ENCODE assay signal across 21 mouse cellular contexts in the genomic region with DNA sequence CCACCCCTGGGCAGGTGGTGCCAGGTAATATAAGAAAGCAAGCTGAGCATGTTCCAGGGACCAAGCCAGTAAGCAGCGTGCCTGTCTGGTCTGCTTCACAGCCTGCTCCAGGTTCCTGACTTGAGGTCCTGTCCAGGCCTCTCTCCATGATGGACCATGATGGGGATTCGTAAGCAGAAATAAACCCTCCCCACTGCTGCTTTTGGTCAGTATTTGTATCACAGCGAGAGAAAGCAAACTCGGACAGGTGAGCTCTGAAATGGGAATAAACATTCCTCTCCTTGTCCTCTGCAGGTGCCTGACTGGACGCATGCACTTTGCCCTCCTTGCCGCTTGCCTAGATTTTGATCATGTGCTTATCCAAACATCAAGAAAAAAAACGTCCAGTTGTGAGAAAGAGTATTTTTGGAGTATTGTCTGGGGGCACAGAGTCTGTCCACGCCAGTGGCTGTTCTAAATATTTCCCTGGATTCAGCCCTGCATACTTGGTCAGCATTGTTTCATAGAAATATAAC. TPM values are rescaled to one million over a fixed set of nuclear protein-coding genes. Genes with fewer than 3 reads are reported as not detected.
"Had no signal": no experiment of that assay in that cellular context is flagged by ENCODE, and none has a peak within 500 bp of the region (broad histone marks: within the 10 kb centered on the region; RNA-seq: fewer than 3 reads in every experiment).

No protein-coding gene starts in this region.

- ATAC-seq: hindbrain, postnatal 0 days; intestine, embryonic 16.5 days; liver, postnatal 0 days; lung, postnatal 0 days; midbrain, embryonic 16.5 days had no signal

- H3K9me3 ChIP-seq: limb, embryonic 10.5 days; limb, embryonic 13.5 days; midbrain, embryonic 12.5 days; neural tube, embryonic 12.5 days had no signal

- H3K36me3 ChIP-seq: limb, embryonic 10.5 days; limb, embryonic 13.5 days; midbrain, embryonic 12.5 days; neural tube, embryonic 12.5 days had no signal

- H3K4me2 ChIP-seq: hindbrain, embryonic 14.5 days; limb, embryonic 13.5 days; lung, embryonic 14.5 days; midbrain, embryonic 12.5 days; neural tube, embryonic 12.5 days had no signal

- H3K27ac ChIP-seq: hindbrain, embryonic 14.5 days; hindbrain, postnatal 0 days; layer of hippocampus, adult 2 months; limb, embryonic 10.5 days; limb, embryonic 13.5 days; liver, embryonic 14.5 days; macrophage; midbrain, embryonic 12.5 days; neural tube, embryonic 12.5 days had no signal

- DNase-seq: layer of hippocampus, adult 9-11 months; liver; liver, postnatal 0 days; lung, embryonic 14.5 days; thymus, adult 18-20 months; thymus, postnatal 36 days had no signal

- H3K4me3 ChIP-seq: layer of hippocampus, adult 2 months; limb, embryonic 10.5 days; limb, embryonic 13.5 days; midbrain, embryonic 12.5 days; neural tube, embryonic 12.5 days had no signal

- H3K27me3 ChIP-seq: limb, embryonic 13.5 days; midbrain, embryonic 12.5 days; neural tube, embryonic 12.5 days had no signal

- H3K4me1 ChIP-seq: limb, embryonic 10.5 days; limb, embryonic 13.5 days; midbrain, embryonic 12.5 days; neural tube, embryonic 12.5 days had no signal

- H3K9ac ChIP-seq: hindbrain, embryonic 14.5 days; limb, embryonic 13.5 days; liver, embryonic 14.5 days; liver, postnatal 0 days; lung, embryonic 14.5 days; midbrain, embryonic 12.5 days; neural tube, embryonic 12.5 days had no signal

RNA-seq across cellular contexts. Expression of gene Mas1, which starts 8.9 kb away (rescaled TPM):
- polyA plus RNA-seq: macrophage; midbrain, embryonic 16.5 days; small intestine, adult 2 months; spleen, adult 2 months had no signal

RNA-seq across cellular contexts. Expression of gene Mrgprh, which starts 16.8 kb away (rescaled TPM):
- polyA plus RNA-seq: hindbrain, embryonic 14.5 days; hindbrain, postnatal 0 days; inflammation-experienced regulatory T-cells, adult 6 months; intestine, embryonic 16.5 days; liver, embryonic 14.5 days; liver, postnatal 0 days; lung, embryonic 14.5 days; lung, postnatal 0 days; macrophage; midbrain, embryonic 12.5 days; midbrain, embryonic 16.5 days; neural tube, embryonic 12.5 days; small intestine, adult 2 months; spleen, adult 2 months had no signal

RNA-seq across cellular contexts. Expression of gene Pnldc1, which starts 51.0 kb away (rescaled TPM):
- polyA plus RNA-seq: macrophage had no signal
